Mouse (Mus musculus) kidney, adult 9 months (tissue): Measurements from ENCODE around the gene Gdpgp1.

ENCODE experiments used
- DNase-seq: peaks from one replicate; pipeline ENCODE4 v3.0.0; 2022

Gdpgp1 gene

GRCm38 (mm10) chr7:80227065-80227464 is 5.6 kb upstream of the Gdpgp1 start:
- no peak for DNase-seq

- peak; percentile 44 for DNase-seq
Observed at GRCm38 (mm10) chr7:80230196-80230595, 2.5 kb upstream of the Gdpgp1 start.

GRCm38 (mm10) chr7:80231971-80232488 is 635 bp upstream of the Gdpgp1 start:
- peak; percentile 86 for DNase-seq

GRCm38 (mm10) chr7:80233799-80234198 is 1.1 kb downstream of the Gdpgp1 start:
- DNase-seq, result no peak

GRCm38 (mm10) chr7:80238542-80238941 is 5.9 kb downstream of the Gdpgp1 start:
- DNase-seq, result no peak

- no peak for DNase-seq
Observed at GRCm38 (mm10) chr7:80241661-80242060, 9.0 kb downstream of the Gdpgp1 start.

GRCm38 (mm10) chr7:80244851-80245250 is 12.2 kb downstream of the Gdpgp1 start:
- DNase-seq, result no peak

- DNase-seq, result peak; percentile 99
Observed at GRCm38 (mm10) chr7:80246148-80246721, 13.6 kb downstream of the Gdpgp1 start, which contains the start of gene Ttll13. Gene Ttll13, plus strand, starts transcription at chr7:80246376.

- no peak for DNase-seq
Observed at GRCm38 (mm10) chr7:80246859-80247258, 14.2 kb downstream of the Gdpgp1 start.

GRCm38 (mm10) chr7:80252437-80252836 is 19.8 kb downstream of the Gdpgp1 start:
- no peak for DNase-seq

- DNase-seq, result no peak
Observed at GRCm38 (mm10) chr7:80252886-80253285, 20.2 kb downstream of the Gdpgp1 start.

- DNase-seq, result no peak
Observed at GRCm38 (mm10) chr7:80255981-80256380, 23.3 kb downstream of the Gdpgp1 start.

- no peak for DNase-seq
Observed at GRCm38 (mm10) chr7:80257706-80258105, 25.0 kb downstream of the Gdpgp1 start.

GRCm38 (mm10) chr7:80260625-80261371 is 28.1 kb downstream of the Gdpgp1 start, which contains the start of gene Ngrn:
Gene Ngrn, plus strand, starts transcription at chr7:80261215.
- peak; percentile 90 for DNase-seq

- no peak for DNase-seq
Observed at GRCm38 (mm10) chr7:80261372-80261990, 28.8 kb downstream of the Gdpgp1 start.

- DNase-seq, result no peak
Observed at GRCm38 (mm10) chr7:80264606-80265005, 31.9 kb downstream of the Gdpgp1 start.

- no peak for DNase-seq
Observed at GRCm38 (mm10) chr7:80267764-80268163, 35.1 kb downstream of the Gdpgp1 start.

GRCm38 (mm10) chr7:80268897-80269750 is 36.5 kb downstream of the Gdpgp1 start, which contains the start of gene Vps33b:
Gene Vps33b, plus strand, starts transcription at chr7:80269649.
- DNase-seq, result peak; percentile 97

- peak; percentile 49 for DNase-seq
Observed at GRCm38 (mm10) chr7:80269751-80270255, 37.1 kb downstream of the Gdpgp1 start.

- DNase-seq, result no peak
Observed at GRCm38 (mm10) chr7:80273456-80273855, 40.8 kb downstream of the Gdpgp1 start.

- no peak for DNase-seq
Observed at GRCm38 (mm10) chr7:80276374-80276773, 43.7 kb downstream of the Gdpgp1 start.

- DNase-seq, result no peak
Observed at GRCm38 (mm10) chr7:80280032-80280431, 47.4 kb downstream of the Gdpgp1 start.
